Mouse (Mus musculus): ENCODE measurements around the gene Gm2174.

The Gm2174 gene

GRCm38 (mm10) chrX:56447524-56448015 is at the start of gene Gm2174:
Gene Gm2174 (plus strand): TSS chrX:56447965.
- no peak for DNase-seq (ENCODE audit: low spot score in 2 of 2)

- DNase-seq (ENCODE audit: low spot score in 2 of 2): no peak
These were observed 43.1 kb upstream of the Gm2174 start for GRCm38 (mm10) chrX:56404646-56405045.

GRCm38 (mm10) chrX:56405482-56405881 is 42.3 kb upstream of the Gm2174 start:
- no peak for DNase-seq (ENCODE audit: low spot score in 2 of 2)

- DNase-seq (ENCODE audit: low spot score in 2 of 2): no peak
These were observed 41.6 kb upstream of the Gm2174 start for GRCm38 (mm10) chrX:56406128-56406527.

- DNase-seq (ENCODE audit: low spot score in 2 of 2): peak; percentile 1 to 2
These were observed 31.5 kb upstream of the Gm2174 start for GRCm38 (mm10) chrX:56416277-56416676.

- no peak for DNase-seq (ENCODE audit: low spot score in 2 of 2)
These were observed 30.2 kb upstream of the Gm2174 start for GRCm38 (mm10) chrX:56417541-56417940.

GRCm38 (mm10) chrX:56430601-56431000 is 17.2 kb upstream of the Gm2174 start:
- DNase-seq (ENCODE audit: low spot score in 2 of 2): no peak

- no peak for DNase-seq (ENCODE audit: low spot score in 2 of 2)
These were observed 11.9 kb upstream of the Gm2174 start for GRCm38 (mm10) chrX:56435758-56436283.

GRCm38 (mm10) chrX:56446487-56447428 is 1.0 kb upstream of the Gm2174 start:
- DNase-seq (ENCODE audit: low spot score in 2 of 2): peak; percentile 42 to 54

- peak; percentile 81 to 89 for DNase-seq (ENCODE audit: low spot score in 2 of 2)
These were observed 7.1 kb downstream of the Gm2174 start, which contains the start of gene Ints6l for GRCm38 (mm10) chrX:56454671-56455371. Gene Ints6l (plus strand): TSS chrX:56454857.

GRCm38 (mm10) chrX:56455372-56456246 is 7.8 kb downstream of the Gm2174 start:
- DNase-seq (ENCODE audit: low spot score in 2 of 2): peak; percentile 87

- DNase-seq (ENCODE audit: low spot score in 2 of 2): no peak
These were observed 8.6 kb downstream of the Gm2174 start for GRCm38 (mm10) chrX:56456379-56456778.

GRCm38 (mm10) chrX:56462020-56462933 is 14.5 kb downstream of the Gm2174 start:
- peak in 1 of 2 experiments; percentile 11 for DNase-seq (ENCODE audit: low spot score in 2 of 2)

GRCm38 (mm10) chrX:56464906-56465305 is 17.1 kb downstream of the Gm2174 start:
- no peak for DNase-seq (ENCODE audit: low spot score in 2 of 2)

GRCm38 (mm10) chrX:56467688-56468087 is 19.9 kb downstream of the Gm2174 start:
- DNase-seq (ENCODE audit: low spot score in 2 of 2): no peak

GRCm38 (mm10) chrX:56468422-56468821 is 20.7 kb downstream of the Gm2174 start:
- DNase-seq (ENCODE audit: low spot score in 2 of 2): no peak

- peak; percentile 22 to 55 for DNase-seq (ENCODE audit: low spot score in 2 of 2)
These were observed 26.3 kb downstream of the Gm2174 start for GRCm38 (mm10) chrX:56474035-56474434.

- no peak for DNase-seq (ENCODE audit: low spot score in 2 of 2)
These were observed 29.8 kb downstream of the Gm2174 start for GRCm38 (mm10) chrX:56477553-56477952.

- peak in 1 of 2 experiments; percentile 23 for DNase-seq (ENCODE audit: low spot score in 2 of 2)
These were observed 34.1 kb downstream of the Gm2174 start for GRCm38 (mm10) chrX:56481906-56482305.

GRCm38 (mm10) chrX:56489758-56490157 is 42.0 kb downstream of the Gm2174 start:
- DNase-seq (ENCODE audit: low spot score in 2 of 2): peak in 1 of 2 experiments; percentile 65

Data from heart, adult 9 months (tissue).